Mouse (Mus musculus): ENCODE measurements around the gene Efcab14.

The Efcab14 gene

GRCm38 (mm10) chr4:115737551-115738041 is at the start of gene Efcab14:
Gene Efcab14, plus strand, starts transcription at chr4:115737744.
- DNase-seq (ENCODE audit: low spot score in 2 of 2) = peak; percentile 94 to 97

GRCm38 (mm10) chr4:115701468-115701867 is 36.1 kb upstream of the Efcab14 start:
- no peak for DNase-seq (ENCODE audit: low spot score in 2 of 2)

GRCm38 (mm10) chr4:115703927-115704505 is 33.5 kb upstream of the Efcab14 start:
- no peak for DNase-seq (ENCODE audit: low spot score in 2 of 2)

- no peak for DNase-seq (ENCODE audit: low spot score in 2 of 2)
Measured at GRCm38 (mm10) chr4:115708974-115709593, 28.5 kb upstream of the Efcab14 start.

GRCm38 (mm10) chr4:115709792-115710418 is 27.6 kb upstream of the Efcab14 start:
- DNase-seq (ENCODE audit: low spot score in 2 of 2) = peak; percentile 51 to 76

GRCm38 (mm10) chr4:115728721-115729120 is 8.8 kb upstream of the Efcab14 start:
- DNase-seq (ENCODE audit: low spot score in 2 of 2) = no peak

GRCm38 (mm10) chr4:115731588-115732222 is 5.8 kb upstream of the Efcab14 start:
- DNase-seq (ENCODE audit: low spot score in 2 of 2) = peak; percentile 33 to 73

- no peak for DNase-seq (ENCODE audit: low spot score in 2 of 2)
Measured at GRCm38 (mm10) chr4:115732223-115732818, 5.2 kb upstream of the Efcab14 start.

- DNase-seq (ENCODE audit: low spot score in 2 of 2) = no peak
Measured at GRCm38 (mm10) chr4:115733746-115734145, 3.8 kb upstream of the Efcab14 start.

GRCm38 (mm10) chr4:115734867-115735266 is 2.7 kb upstream of the Efcab14 start:
- no peak for DNase-seq (ENCODE audit: low spot score in 2 of 2)

GRCm38 (mm10) chr4:115738481-115738985 is 989 bp downstream of the Efcab14 start:
- no peak for DNase-seq (ENCODE audit: low spot score in 2 of 2)

GRCm38 (mm10) chr4:115742658-115743057 is 5.1 kb downstream of the Efcab14 start:
- DNase-seq (ENCODE audit: low spot score in 2 of 2) = no peak

- DNase-seq (ENCODE audit: low spot score in 2 of 2) = no peak
Measured at GRCm38 (mm10) chr4:115743096-115743495, 5.6 kb downstream of the Efcab14 start.

- DNase-seq (ENCODE audit: low spot score in 2 of 2) = no peak
Measured at GRCm38 (mm10) chr4:115748181-115748580, 10.6 kb downstream of the Efcab14 start.

GRCm38 (mm10) chr4:115749336-115749735 is 11.8 kb downstream of the Efcab14 start:
- no peak for DNase-seq (ENCODE audit: low spot score in 2 of 2)

GRCm38 (mm10) chr4:115754101-115754500 is 16.6 kb downstream of the Efcab14 start:
- DNase-seq (ENCODE audit: low spot score in 2 of 2) = no peak

GRCm38 (mm10) chr4:115754851-115755250 is 17.3 kb downstream of the Efcab14 start:
- no peak for DNase-seq (ENCODE audit: low spot score in 2 of 2)

GRCm38 (mm10) chr4:115761206-115761605 is 23.7 kb downstream of the Efcab14 start:
- DNase-seq (ENCODE audit: low spot score in 2 of 2) = no peak

- DNase-seq (ENCODE audit: low spot score in 2 of 2) = no peak
Measured at GRCm38 (mm10) chr4:115764581-115764980, 27.0 kb downstream of the Efcab14 start.

- no peak for DNase-seq (ENCODE audit: low spot score in 2 of 2)
Measured at GRCm38 (mm10) chr4:115767647-115768467, 30.3 kb downstream of the Efcab14 start.

GRCm38 (mm10) chr4:115775056-115775455 is 37.5 kb downstream of the Efcab14 start:
- no peak for DNase-seq (ENCODE audit: low spot score in 2 of 2)

Data from frontal cortex, postnatal 10 days (tissue).